Mouse (Mus musculus): Measurements from ENCODE around the gene Pgghg.

- TF ChIP-seq POLR2A (IDR thresholded peaks at IDR 0.05; ENCODE audit: control insufficient read depth, extremely low read depth, insufficient read depth, low read length, poor library complexity) (no peak), CTCF (IDR thresholded peaks at IDR 0.05; ENCODE audit: borderline replicate concordance, control insufficient read depth, extremely low read depth, insufficient read depth, low read length, poor library complexity) (no peak)
Measured at GRCm38 (mm10) chr7:140967862-140968591, 26.8 kb downstream of the Pgghg start.
